Mouse (Mus musculus): ENCODE results near the gene Tmem229a. TPM values are rescaled to one million over a fixed set of nuclear protein-coding genes. Genes with fewer than 3 reads are reported as not detected.

Tmem229a gene
- polyA plus RNA-seq (2015; fragmentation: Nextera tagmentation; extraction: Ambion mirVana): 0.41 and 0.43 TPM in 2 replicates

GRCm38 (mm10) chr6:24955946-24956585 is at the start of gene Tmem229a:
TSS of gene Tmem229a (minus strand) at chr6:24956297.
- under 1% methylated on average over 36 of the region's 46 CpGs for WGBS
- no peak within 1 kb of the TSS for H3K27ac ChIP-seq

GRCm38 (mm10) chr6:24993754-24994153 is 37.7 kb upstream of the Tmem229a start:
- no peak for ATAC-seq (ENCODE audit: low FRiP score, low read depth)
- Histone ChIP-seq H3K9ac (no peak overlapping the region), H3K4me2 (replicated peaks) (no peak overlapping the region), H3K27ac (no peak overlapping the region), H3K4me1 (no peaks in the 10 kb centered on the region), H3K4me3 (no peak overlapping the region), H3K9me3 (no peaks in the 10 kb centered on the region), H3K27me3 (no peaks in the 10 kb centered on the region), H3K36me3 (no peaks in the 10 kb centered on the region)
- 67% methylated on average over 2 of the region's 2 CpGs for WGBS

More at GRCm38 (mm10) chr6:24955946-24956585, at the start of gene Tmem229a:
- Histone ChIP-seq H3K4me2 (replicated peaks) (peak within 1 kb of the TSS; percentile 93), H3K4me3 (peak within 1 kb of the TSS; percentile 55), H3K9me3 (no peaks in the 10 kb centered on the region; the same call in 1 of the 2 replicates), H3K27me3 (peaks cover 27% of the 10 kb centered on the region), H3K9ac (peak within 1 kb of the TSS; percentile 66), H3K4me1 (peaks cover 10% of the 10 kb centered on the region; the same call in 1 of the 2 replicates), H3K36me3 (no peaks in the 10 kb centered on the region)
- ATAC-seq (ENCODE audit: low FRiP score, low read depth): peak; percentile 73

DNA sequence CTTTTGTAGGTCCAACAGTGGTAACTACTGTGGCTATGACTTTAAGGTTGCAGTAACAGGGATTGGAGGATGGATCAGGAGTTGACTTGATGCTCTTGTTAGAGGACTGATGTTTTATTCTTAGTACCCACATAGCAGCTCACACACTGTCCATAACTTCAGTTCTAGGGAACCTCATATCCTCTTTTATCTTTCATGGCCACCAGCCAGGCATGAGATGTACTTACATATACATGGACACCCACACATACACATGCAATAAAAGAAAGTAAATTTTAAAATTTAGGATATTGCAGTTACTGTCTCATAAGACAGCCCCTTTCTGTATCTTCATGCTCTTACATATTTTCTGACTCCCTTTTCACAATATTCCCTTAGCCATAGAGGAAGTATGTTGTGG is 33.7 kb upstream of the Tmem229a start:
- no peaks in the 10 kb centered on the region for H3K27me3 ChIP-seq
- no peaks in the 10 kb centered on the region for H3K4me1 ChIP-seq
- H3K27ac ChIP-seq: no peak overlapping the region
- no peaks in the 10 kb centered on the region for H3K36me3 ChIP-seq
- no peak for ATAC-seq (ENCODE audit: low FRiP score, low read depth)
- H3K4me3 ChIP-seq: no peak overlapping the region
- no peak overlapping the region for H3K9ac ChIP-seq
- no peak overlapping the region for H3K4me2 ChIP-seq (replicated peaks)
- H3K9me3 ChIP-seq: no peaks in the 10 kb centered on the region

DNA sequence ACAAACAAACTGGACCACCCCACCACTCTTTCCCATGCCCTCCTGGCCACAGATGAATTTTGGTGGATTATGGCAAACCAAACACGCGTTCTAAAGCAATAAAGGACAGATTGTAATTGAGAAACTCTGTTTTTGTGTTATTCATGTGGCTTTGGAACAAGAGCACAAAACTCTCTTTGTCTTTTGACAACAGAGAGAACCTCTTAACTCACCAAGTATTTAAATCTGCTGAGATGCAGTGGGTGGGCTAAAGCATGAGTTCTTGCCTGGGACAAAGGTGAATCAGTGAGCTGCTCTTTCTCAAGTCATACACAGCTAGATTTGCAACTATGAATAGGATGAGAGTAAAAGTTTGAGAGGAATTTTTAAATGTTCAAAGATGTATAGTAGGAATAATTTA is 20.1 kb upstream of the Tmem229a start:
- H3K27me3 ChIP-seq: no peaks in the 10 kb centered on the region
- no peaks in the 10 kb centered on the region for H3K36me3 ChIP-seq
- no peaks in the 10 kb centered on the region for H3K9me3 ChIP-seq
- WGBS: 69% methylated on average over 2 of the region's 2 CpGs
- no peak overlapping the region for H3K9ac ChIP-seq
- ATAC-seq (ENCODE audit: low FRiP score, low read depth): no peak
- H3K4me1 ChIP-seq: no peaks in the 10 kb centered on the region
- H3K27ac ChIP-seq: no peak overlapping the region
- H3K4me2 ChIP-seq (replicated peaks): no peak overlapping the region
- no peak overlapping the region for H3K4me3 ChIP-seq

GRCm38 (mm10) chr6:24968471-24969223 is 12.6 kb upstream of the Tmem229a start:
- WGBS: 61% methylated on average over 3 of the region's 3 CpGs
- H3K4me3 ChIP-seq: no peak overlapping the region
- H3K4me1 ChIP-seq: no peaks in the 10 kb centered on the region
- no peak overlapping the region for H3K27ac ChIP-seq
- no peak overlapping the region for H3K4me2 ChIP-seq (replicated peaks)
- no peaks in the 10 kb centered on the region for H3K9me3 ChIP-seq
- H3K9ac ChIP-seq: no peak overlapping the region
- no peak for ATAC-seq (ENCODE audit: low FRiP score, low read depth)
- no peaks in the 10 kb centered on the region for H3K36me3 ChIP-seq
- no peaks in the 10 kb centered on the region for H3K27me3 ChIP-seq

- H3K9me3 ChIP-seq: no peaks in the 10 kb centered on the region
- H3K27me3 ChIP-seq: no peaks in the 10 kb centered on the region
- no peaks in the 10 kb centered on the region for H3K36me3 ChIP-seq
- no peak overlapping the region for H3K9ac ChIP-seq
- no peak for ATAC-seq (ENCODE audit: low FRiP score, low read depth)
- 86% methylated on average over 7 of the region's 7 CpGs for WGBS
- no peaks in the 10 kb centered on the region for H3K4me1 ChIP-seq
- no peak overlapping the region for H3K27ac ChIP-seq
- H3K4me2 ChIP-seq (replicated peaks): no peak overlapping the region
- no peak overlapping the region for H3K4me3 ChIP-seq
These were observed 11.6 kb upstream of the Tmem229a start for GRCm38 (mm10) chr6:24967726-24968125.

DNA sequence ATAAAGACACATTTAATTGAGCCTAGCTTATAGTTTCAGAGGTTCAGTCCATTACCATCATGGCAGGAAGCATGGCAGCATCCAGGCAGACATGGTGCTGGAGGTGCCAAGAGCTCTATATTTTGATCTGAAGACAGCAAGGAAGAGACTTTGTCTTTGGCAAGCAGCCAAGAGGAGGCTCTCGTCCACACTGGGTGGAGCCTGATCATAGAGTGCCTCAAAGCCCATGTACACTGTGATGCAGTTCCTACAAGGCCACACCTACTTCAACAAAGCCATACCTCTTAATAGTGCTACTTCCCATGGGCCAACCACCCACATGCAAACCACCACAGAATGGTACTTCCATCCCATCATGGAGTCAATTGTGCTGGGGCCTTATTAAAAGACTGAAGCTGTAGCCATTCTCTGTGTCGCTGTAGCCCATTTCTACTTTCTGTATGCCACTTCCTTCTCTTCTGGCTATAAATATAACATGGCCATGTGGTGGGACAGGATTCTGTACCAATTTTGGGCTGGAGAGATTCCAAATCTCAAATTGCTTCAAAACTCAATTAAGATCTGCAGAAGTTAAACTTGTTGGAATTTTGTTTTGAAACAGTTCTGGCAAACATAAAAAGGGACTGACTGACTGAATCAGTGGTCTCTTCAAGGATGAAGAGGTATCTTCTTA is 10.0 kb upstream of the Tmem229a start:
- Histone ChIP-seq H3K27me3 (no peaks in the 10 kb centered on the region), H3K4me3 (no peak overlapping the region), H3K4me1 (no peaks in the 10 kb centered on the region), H3K4me2 (replicated peaks) (no peak overlapping the region), H3K9ac (no peak overlapping the region), H3K27ac (no peak overlapping the region), H3K36me3 (no peaks in the 10 kb centered on the region), H3K9me3 (no peaks in the 10 kb centered on the region)
- ATAC-seq (ENCODE audit: low FRiP score, low read depth): no peak; the same call in 1 of the 2 replicates
- WGBS: 77% methylated on average over 2 of the region's 2 CpGs

DNA sequence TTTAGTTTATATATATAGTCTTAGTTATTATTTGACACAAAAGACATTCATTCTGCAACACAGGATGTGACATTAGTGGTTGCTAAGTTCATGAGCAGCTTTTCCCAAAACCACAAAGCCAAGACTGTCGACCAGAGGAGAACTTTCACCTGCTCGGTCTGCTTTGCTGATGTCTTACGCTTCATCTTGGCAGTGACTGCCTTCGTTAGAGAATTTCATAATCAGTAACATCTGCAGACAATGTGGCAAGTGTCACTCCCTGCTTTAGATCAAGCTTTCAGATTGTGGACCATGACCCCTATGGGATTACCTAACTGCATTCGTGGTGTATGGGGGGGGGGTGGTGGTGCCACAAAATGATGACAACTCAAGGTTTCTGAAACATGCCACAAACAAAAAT is 7.7 kb upstream of the Tmem229a start:
- H3K9me3 ChIP-seq: no peaks in the 10 kb centered on the region; the same call in 1 of the 2 replicates
- H3K27ac ChIP-seq: no peak overlapping the region
- WGBS: 59% methylated on average over 5 of the region's 5 CpGs

GRCm38 (mm10) chr6:24956586-24956973 is 483 bp upstream of the Tmem229a start:
- 17% methylated on average over 3 of the region's 5 CpGs for WGBS
- ATAC-seq (ENCODE audit: low FRiP score, low read depth): no peak; the same call in 1 of the 2 replicates
- no peak overlapping the region for H3K27ac ChIP-seq
- peaks cover 27% of the 10 kb centered on the region for H3K27me3 ChIP-seq
- peaks cover 10% of the 10 kb centered on the region; the same call in 1 of the 2 replicates for H3K4me1 ChIP-seq
- H3K4me2 ChIP-seq (replicated peaks): peak overlapping the region; percentile 93
- no peaks in the 10 kb centered on the region for H3K36me3 ChIP-seq
- no peaks in the 10 kb centered on the region; the same call in 1 of the 2 replicates for H3K9me3 ChIP-seq
- H3K9ac ChIP-seq: no peak overlapping the region
- peak overlapping the region; percentile 55 for H3K4me3 ChIP-seq

More for the DNA sequence above, 7.7 kb upstream of the Tmem229a start:
- Histone ChIP-seq H3K36me3 (no peaks in the 10 kb centered on the region), H3K4me3 (no peak overlapping the region), H3K4me1 (no peaks in the 10 kb centered on the region), H3K4me2 (replicated peaks) (no peak overlapping the region), H3K27me3 (no peaks in the 10 kb centered on the region), H3K9ac (no peak overlapping the region)
- no peak for ATAC-seq (ENCODE audit: low FRiP score, low read depth)

- H3K9me3 ChIP-seq: no peaks in the 10 kb centered on the region; the same call in 1 of the 2 replicates
- no peaks in the 10 kb centered on the region for H3K36me3 ChIP-seq
- under 1% methylated on average over 90 of the region's 91 CpGs for WGBS
- peak overlapping the region; percentile 66 for H3K9ac ChIP-seq
- H3K4me1 ChIP-seq: peaks cover 10% of the 10 kb centered on the region; the same call in 1 of the 2 replicates
- peak; percentile 77 for ATAC-seq (ENCODE audit: low FRiP score, low read depth)
- H3K27me3 ChIP-seq: peaks cover 27% of the 10 kb centered on the region
- H3K4me3 ChIP-seq: peak overlapping the region; percentile 55
- no peak overlapping the region for H3K27ac ChIP-seq
- peak overlapping the region; percentile 93 for H3K4me2 ChIP-seq (replicated peaks)
These were observed 759 bp downstream of the Tmem229a start for GRCm38 (mm10) chr6:24955131-24955945.

- no peak for ATAC-seq (ENCODE audit: low FRiP score, low read depth)
- no peak overlapping the region for H3K27ac ChIP-seq
- H3K27me3 ChIP-seq: peaks cover 27% of the 10 kb centered on the region
- WGBS: 79% methylated on average over 5 of the region's 5 CpGs
- H3K4me1 ChIP-seq: peaks cover 10% of the 10 kb centered on the region; the same call in 1 of the 2 replicates
- no peak overlapping the region for H3K9ac ChIP-seq
- H3K36me3 ChIP-seq: no peaks in the 10 kb centered on the region
- H3K4me3 ChIP-seq: no peak overlapping the region
- no peak overlapping the region for H3K4me2 ChIP-seq (replicated peaks)
- H3K9me3 ChIP-seq: no peaks in the 10 kb centered on the region
These were observed 2.0 kb downstream of the Tmem229a start for GRCm38 (mm10) chr6:24954126-24954525.

Data from limb, embryonic 13.5 days (tissue).